Mouse (Mus musculus) liver (tissue): ENCODE results near the gene Armc9.
A peak's percentile ranks its signal among the peaks of the same experiment; 100 is the strongest.

Experiments
- DNase-seq: peaks from one replicate; pipeline ENCODE4 v3.0.0-alpha.2; 2020; ENCODE audit warnings: mixed read lengths

The Armc9 gene

DNA sequence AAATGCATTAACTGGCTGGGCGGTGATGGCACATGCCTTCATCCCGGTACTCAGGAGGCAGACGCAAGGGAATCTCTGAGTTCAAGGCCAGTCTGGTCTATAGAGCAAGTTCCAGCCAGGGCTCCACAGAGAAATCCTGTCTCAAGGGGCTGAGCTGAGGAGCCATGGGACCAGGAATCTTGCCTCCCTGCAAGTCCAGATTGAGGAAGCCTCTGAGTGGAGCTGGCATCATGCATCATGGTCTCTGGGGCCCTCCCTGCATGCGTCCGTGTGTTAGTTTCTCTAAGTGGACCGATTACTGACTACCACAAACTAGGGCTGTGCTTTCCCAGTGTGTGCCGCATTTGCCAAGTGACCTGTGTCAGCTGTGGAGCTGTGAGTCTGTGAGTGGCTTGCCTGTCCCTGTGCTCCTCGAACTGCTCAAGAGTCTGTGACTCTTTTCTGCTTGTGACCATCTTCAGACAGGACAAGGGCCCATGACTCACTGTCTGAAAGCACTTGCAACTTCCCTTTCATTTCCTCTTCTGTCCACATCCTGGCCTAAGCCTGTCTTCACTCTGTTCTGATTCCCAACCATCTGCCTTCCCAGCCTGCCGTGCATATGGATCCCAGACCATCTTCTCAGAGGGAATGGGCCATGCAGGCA is 74.7 kb downstream of the Armc9 start:
- DNase-seq = no peak

DNA sequence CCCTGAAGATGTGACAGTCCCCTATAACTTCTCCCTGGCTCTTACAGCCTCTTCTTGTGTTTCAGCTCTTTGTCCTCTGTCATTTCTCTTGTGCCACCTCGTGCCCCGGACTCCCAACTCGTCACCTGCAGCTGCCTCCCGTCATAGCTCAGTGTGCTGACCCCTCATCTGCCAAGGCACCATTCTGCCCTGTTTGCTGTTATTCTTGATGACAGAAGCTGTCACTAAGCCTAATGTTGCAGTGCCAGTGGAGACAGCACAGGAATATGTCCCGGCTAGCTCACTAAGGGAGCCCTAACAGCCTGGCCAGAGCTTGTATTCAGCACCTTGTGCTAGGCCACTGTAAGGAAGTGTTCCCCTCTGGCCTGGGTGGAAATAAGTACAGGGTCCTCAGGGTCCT is 78.1 kb downstream of the Armc9 start:
- DNase-seq = no peak

DNA sequence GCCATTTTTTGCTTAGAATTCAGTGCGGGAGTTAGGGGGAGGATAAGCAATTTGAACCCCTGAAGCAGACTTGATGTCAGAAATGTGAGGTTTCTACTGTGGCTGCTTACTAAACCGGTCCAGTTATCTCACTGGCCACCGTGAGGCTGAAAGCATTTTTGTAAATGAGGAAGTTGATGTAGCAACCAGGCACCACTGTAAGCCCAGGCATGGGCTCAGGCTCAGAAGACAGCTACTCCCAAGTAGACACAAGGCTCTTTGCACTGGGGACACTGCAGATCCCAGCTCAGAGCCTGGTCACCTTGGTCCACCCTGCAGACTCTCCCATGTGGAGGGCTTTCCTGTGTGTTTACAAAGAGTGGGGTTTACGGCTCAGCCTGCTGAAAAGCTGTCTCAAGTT is 79.2 kb downstream of the Armc9 start:
- DNase-seq = no peak

GRCm38 (mm10) chr1:86235118-86235517 is 80.5 kb downstream of the Armc9 start:
- no peak for DNase-seq

DNA sequence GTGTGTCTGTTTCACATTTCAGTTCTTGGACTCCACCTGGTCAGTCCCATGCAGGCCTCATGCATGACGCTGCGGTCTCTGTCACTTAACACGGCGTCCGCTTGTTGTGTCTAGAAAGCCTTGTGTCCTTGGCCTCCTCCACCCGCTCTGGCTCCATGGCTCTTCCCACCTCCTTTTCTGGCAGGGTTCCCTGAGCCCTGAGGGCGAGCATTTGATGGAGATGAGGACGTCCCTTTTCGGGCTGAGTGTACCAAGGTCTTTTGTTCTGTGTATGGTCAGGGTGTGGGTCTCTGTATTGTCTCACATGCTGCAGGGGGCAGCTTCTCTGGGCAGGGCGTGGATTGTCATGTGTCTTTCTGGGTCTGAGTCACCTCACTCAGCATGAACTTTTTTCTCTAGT is 81.9 kb downstream of the Armc9 start:
- DNase-seq = no peak

DNA sequence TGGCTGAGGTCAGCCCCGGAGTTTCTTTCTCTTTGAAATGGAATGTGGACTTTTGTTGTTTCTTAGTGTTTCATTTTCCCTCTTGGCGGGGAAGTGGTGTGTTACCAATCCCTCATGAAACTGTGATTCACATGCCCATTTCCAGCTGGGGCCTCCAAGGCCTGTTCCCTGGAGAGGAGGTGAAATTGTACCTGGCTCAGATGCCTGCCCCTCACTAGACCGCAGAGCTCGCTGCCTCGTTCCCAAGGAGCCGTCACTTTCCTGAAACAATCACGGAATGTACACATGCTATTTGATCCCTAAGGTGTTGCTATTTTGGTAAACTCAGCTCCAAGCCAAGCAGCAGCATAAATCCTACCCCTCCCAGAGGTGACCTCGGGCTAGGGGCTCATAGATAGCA is 84.4 kb downstream of the Armc9 start:
- no peak for DNase-seq

- no peak for DNase-seq
Observed at GRCm38 (mm10) chr1:86239871-86240270, 85.3 kb downstream of the Armc9 start.

GRCm38 (mm10) chr1:86240959-86241358 is 86.4 kb downstream of the Armc9 start:
- no peak for DNase-seq

DNA sequence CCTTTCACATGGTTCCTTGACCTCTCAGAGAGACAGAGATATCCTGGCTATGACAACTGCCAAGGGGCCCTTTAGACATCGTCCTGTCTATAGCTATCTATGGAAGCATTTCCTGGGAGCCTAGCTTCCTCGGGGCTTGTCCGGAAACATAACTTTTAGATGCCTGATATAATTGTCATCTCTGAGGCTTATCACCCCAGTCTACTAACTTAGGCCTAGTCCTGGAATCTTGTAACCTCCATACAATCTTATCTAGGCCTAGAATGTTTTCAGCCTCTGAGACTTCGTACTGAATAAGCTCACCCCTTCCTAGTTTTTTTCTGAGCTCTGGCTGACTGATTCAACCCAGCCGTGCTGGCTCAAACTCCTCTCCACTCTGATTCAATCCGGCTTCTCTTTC is 88.9 kb downstream of the Armc9 start:
- DNase-seq = no peak

DNA sequence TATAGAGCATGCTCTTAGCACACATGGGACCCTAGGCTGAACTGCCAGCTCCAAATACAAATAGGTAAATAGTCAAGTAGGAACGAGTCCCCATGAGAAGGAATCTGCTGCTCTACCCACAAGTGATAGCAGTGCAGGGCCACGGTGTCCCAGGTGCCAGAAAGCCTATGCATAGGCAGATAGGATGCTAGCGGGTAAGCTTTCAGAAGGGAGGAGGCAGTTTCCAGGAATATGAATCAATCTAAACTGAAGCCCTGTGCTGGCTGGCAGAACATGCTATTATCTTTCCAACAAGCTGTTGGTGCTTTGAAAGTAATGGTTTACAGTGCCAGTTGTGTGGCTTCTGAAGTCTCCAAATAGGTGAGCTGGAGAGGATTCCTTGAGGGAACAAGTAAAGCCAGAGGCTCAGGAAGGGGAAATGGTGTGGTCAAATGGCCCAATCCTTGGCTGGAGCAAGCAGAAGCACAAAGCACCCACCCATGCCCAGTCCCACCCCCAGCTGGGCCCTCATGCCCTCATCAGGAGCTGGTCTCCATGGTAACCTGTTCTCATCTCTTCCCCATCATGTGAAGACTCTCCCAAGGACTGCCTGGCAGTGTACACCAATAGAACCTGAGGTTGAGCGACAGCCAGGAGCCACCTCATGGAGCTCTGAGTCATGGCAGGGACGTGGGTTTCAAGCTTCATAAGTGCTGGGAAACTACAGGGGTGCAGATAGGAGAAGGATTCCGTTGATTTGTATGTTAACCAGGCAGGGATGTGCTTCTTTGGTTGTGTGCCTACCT is 90.9 kb downstream of the Armc9 start:
- peak; percentile 69 for DNase-seq

GRCm38 (mm10) chr1:86253410-86253809 is 98.8 kb downstream of the Armc9 start:
- no peak for DNase-seq

DNA sequence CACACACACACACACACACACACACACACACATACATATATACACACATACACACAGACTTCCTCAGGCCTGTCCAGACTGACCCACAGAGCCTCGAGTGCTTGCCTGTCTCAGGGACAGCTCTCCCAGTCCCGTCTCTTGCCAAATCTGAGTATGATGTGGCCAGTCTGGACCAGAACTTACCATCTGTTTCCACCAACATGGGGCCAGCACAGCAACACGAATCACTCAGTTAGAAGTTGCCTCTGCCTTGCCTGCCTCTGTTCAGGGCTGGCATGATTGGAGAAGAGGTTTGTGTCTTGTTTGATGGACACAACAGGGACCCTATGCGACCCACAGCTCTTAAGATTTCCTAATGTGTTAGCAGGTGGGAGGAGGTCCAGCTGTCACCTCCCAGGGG is 101.7 kb downstream of the Armc9 start:
- DNase-seq = no peak

GRCm38 (mm10) chr1:86257228-86257627 is 102.6 kb downstream of the Armc9 start:
- no peak for DNase-seq

DNA sequence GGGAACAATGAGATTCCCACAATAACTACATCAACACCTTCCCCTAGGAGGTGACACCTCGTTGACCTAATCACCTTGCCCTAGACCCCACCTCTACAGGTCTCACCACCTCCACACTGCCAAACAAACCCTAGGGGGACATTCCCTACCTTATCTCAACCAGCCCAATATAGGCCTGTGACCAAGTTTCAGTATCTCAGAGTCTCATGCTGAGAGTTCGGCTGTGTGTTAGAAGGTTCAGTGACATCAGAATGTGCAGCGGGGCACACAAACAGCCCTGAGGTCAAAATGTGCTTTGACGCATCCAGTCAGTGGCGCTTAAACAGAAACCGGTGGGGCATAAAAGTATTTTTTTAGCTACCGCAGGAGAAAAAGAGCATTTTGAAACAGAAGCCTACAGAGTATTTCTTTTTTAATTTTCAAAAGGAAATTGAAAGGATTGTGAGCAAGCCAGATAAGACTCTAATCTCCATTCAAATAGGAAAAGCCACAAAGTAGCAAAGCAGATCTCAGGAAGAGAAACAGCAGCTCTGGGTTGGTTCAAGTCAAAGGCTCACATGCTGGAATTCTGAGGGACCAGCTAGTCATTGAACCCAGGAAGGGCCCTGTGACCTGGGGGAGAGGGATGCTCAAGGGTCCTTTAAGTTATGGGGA is 103.7 kb downstream of the Armc9 start:
- no peak for DNase-seq

DNA sequence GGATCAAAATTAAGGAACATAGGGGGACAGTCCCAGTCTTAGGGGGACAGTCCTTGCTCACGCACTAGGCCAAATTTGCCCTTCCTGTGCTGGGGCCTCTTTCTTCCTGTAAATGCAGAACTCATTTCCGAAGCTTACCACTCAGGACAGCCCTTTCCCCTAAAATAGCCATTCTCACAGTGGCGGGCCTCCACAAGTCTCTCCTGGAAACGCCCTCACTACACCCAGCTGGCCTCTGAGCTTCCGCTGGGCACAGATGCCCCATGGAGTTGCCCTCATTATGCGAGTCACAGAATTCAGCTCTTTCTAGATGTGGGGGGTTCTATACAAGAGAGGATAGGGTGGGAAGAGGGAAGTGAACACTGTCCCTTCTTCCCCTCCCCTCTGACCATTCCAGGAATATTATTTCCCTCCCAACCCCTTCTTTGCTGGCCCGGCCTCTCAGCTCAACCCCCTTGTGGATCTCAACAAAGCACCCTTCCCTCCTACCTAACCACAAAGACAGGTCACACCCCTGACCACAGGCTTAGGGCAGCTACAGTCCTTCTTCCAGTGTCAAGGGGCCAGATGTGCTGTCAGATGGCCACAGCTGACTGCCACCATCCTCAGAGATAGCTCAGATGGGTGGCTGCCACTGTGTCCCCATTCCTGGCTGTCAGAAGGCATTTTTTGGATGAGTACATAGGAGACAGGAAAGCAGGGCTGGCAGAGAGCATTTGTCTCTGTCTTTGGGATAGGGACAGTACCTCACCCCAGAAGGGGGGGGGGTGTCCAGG is 109.2 kb downstream of the Armc9 start:
- DNase-seq = peak; percentile 49

GRCm38 (mm10) chr1:86265060-86265459 is 110.5 kb downstream of the Armc9 start:
- no peak for DNase-seq

GRCm38 (mm10) chr1:86268492-86269189 is 114.1 kb downstream of the Armc9 start:
- peak; percentile 52 for DNase-seq

DNA sequence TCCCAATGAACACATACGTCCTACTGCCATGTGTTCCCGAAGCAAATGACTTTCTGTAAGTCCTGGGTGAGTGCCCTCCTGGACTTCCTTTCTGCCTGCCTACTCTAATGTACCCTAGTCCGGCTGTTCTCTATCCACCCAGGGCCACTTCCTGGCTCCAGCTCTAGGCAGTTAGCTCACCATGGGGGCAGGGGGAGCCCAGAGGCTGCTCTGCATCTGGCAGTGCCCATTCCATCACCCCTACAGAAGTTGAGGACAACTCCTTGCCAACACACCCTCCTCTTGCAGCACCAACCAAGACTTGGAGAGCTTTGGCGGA is 114.6 kb downstream of the Armc9 start:
- no peak for DNase-seq

GRCm38 (mm10) chr1:86271707-86272106 is 117.1 kb downstream of the Armc9 start:
- DNase-seq = no peak

- DNase-seq = no peak
Observed at GRCm38 (mm10) chr1:86277055-86277454, 122.5 kb downstream of the Armc9 start.

DNA sequence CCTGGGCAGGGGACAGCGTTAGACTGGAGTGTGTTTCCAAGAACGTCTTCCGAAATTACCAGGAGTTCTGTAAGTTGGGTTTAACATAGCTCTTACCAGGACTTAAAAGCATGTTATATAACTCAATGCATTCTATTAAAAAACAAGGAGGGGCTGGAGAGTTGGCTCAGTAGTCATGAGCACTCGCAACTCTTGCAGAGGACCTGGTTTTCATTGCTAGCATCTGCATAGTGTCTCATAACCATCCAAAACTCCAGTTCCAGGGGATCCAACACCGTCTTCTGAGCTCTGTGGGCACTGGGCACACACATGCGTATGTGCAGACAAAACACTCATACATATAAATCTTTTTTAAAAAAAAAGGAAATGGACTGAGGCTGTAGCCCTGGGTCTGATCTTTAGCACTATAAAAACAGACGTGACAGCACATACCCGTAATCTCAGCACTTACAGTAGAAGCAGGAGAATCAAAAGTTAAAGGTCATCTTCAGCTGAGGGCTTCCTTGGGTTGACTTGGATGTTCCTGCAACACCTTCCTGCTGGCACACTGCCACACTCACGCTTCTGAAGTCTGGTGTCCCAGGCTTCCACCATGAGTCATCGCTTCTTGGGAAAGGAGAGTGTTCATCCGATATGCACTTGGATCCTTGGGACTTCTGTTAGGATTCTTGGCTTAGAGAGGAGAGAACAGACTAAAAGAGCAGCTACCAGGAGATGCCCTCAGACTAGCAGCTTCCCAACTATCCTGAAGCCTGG is 127.4 kb downstream of the Armc9 start:
- DNase-seq = no peak

- no peak for DNase-seq
Observed at GRCm38 (mm10) chr1:86284101-86284500, 129.5 kb downstream of the Armc9 start.
